Mouse (Mus musculus): ENCODE measurements at regions not wholly inside any gene's neighbourhood (a gene's known extent, or its start where the extent isn't known, plus 50 kb on each side); places are given as distances from the start of the nearest gene placed in this dataset.

DNA sequence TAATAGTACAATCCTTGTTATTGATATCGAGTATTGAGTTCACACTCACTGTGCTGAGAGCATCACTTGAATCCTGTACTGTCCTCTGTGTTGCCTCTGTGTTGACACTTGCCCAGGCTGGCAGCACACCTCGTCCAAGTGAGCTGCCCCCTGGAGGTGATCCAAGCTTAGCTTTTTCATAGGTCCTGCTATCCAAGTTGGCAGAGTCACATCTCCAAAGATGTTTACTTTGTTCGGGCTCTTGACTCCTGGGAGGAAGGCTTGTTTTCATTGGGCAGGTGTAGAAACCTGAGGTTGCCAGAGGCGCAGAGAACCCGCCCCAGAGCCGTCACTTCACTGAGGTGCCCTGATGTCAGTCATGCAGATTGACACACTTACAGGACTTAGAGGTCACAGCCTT, 493.9 kb downstream of the Med13l start:
- Histone ChIP-seq H3K4me3 (replicated peaks) (no peak overlapping the region), H3K9me3 (ENCODE audit: control insufficient read depth, low read length) (no peaks in the 10 kb centered on the region), H3K27me3 (ENCODE audit: control insufficient read depth) (no peaks in the 10 kb centered on the region), H3K36me3 (ENCODE audit: control insufficient read depth) (no peaks in the 10 kb centered on the region), H3K4me1 (ENCODE audit: control insufficient read depth) (no peaks in the 10 kb centered on the region)
- TF ChIP-seq GATA1 (IDR thresholded peaks at IDR 0.05; ENCODE audit: low read length) = no peak
- no peak for TF ChIP-seq TAL1 (IDR thresholded peaks at IDR 0.05; ENCODE audit: low read length)

DNA sequence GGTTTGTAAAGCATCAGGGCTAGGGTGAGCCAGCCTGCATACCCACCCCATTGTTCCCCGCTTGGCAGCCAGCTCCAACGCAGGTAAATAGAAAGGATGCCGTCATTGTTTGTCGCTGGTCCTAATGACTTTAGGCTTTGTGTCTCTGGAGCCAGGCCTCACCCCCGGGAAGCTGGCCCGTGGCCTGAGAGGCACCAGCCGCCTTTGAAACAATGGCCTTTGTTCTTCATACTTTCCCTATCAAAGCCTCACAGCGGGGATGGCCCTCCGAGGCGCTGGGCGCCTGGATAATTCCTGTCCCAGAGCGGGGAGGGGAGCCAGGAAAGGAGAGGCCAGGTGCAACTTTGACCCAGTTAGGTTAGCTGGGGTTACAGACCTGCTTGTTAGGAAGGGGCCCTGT, 495.0 kb downstream of the Med13l start:
- TF ChIP-seq TAL1 (IDR thresholded peaks at IDR 0.05; ENCODE audit: low read length) (no peak), GATA1 (IDR thresholded peaks at IDR 0.05; ENCODE audit: low read length) (no peak)
- no peaks in the 10 kb centered on the region for H3K4me1 ChIP-seq (ENCODE audit: control insufficient read depth)
- no peaks in the 10 kb centered on the region for H3K36me3 ChIP-seq (ENCODE audit: control insufficient read depth)
- H3K9me3 ChIP-seq (ENCODE audit: control insufficient read depth, low read length) = no peaks in the 10 kb centered on the region
- no peak overlapping the region for H3K4me3 ChIP-seq (replicated peaks)
- no peaks in the 10 kb centered on the region for H3K27me3 ChIP-seq (ENCODE audit: control insufficient read depth)

DNA sequence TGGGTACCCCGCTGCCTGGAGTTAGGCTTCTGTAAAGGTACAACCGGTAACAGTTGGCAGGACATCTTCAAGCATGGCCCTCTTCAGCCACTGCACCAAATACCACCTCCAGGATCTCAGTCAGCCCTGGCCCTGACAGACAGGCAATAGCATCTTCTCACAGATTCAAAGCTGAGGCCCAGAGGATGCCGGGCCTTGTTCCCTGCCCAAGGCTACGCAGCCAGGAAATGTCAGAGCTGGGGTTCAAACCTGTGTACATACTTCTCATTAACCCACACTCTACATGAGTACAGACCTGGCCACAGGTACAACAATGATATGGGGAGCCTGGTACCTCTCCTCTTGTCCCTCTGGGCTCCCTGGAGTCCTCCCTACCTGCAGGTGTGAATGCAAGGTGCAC, 497.3 kb downstream of the Med13l start:
- H3K4me1 ChIP-seq (ENCODE audit: control insufficient read depth) = no peaks in the 10 kb centered on the region
- no peak overlapping the region for H3K4me3 ChIP-seq (replicated peaks)
- TF ChIP-seq GATA1 (IDR thresholded peaks at IDR 0.05; ENCODE audit: low read length) (no peak), TAL1 (IDR thresholded peaks at IDR 0.05; ENCODE audit: low read length) (no peak)
- no peaks in the 10 kb centered on the region; the same call in 1 of the 2 replicates for H3K9me3 ChIP-seq (ENCODE audit: control insufficient read depth, low read length)
- H3K36me3 ChIP-seq (ENCODE audit: control insufficient read depth) = no peaks in the 10 kb centered on the region
- H3K27me3 ChIP-seq (ENCODE audit: control insufficient read depth) = no peaks in the 10 kb centered on the region

DNA sequence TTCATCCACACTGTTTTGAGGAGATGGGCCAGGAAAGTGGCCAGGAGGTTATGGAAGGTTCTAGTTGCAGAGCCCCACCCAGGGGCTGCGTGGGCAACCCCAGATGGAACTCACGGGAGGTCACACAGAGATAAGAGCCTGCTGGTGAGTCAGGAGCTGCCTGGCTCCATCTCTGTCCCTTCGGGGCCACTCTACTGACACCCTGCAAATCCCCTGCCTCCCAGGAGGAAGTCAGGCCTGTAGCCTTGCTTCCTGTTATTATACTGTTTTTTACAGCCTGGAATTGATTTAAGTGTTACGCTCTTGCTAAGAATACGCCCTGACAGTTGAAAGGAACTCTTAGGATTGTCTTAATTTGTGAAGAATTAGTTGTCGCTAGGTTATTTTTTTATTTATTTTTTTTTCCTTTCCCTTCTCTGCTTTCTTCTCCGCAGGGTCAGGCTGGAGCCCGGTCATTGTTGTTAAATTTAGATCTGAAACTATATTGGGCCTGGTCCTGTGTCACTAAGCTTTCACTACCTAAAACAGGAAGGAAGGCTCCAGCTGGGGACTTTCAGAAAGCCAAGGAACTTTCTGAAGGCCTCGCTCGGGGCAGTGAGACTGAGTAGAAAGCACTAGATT, 497.9 kb downstream of the Med13l start:
- H3K4me3 ChIP-seq (replicated peaks) = no peak overlapping the region
- H3K9me3 ChIP-seq (ENCODE audit: control insufficient read depth, low read length) = peaks cover 2% of the 10 kb centered on the region; the same call in 1 of the 2 replicates
- no peaks in the 10 kb centered on the region for H3K36me3 ChIP-seq (ENCODE audit: control insufficient read depth)
- no peak for TF ChIP-seq GATA1 (IDR thresholded peaks at IDR 0.05; ENCODE audit: low read length)
- no peak for TF ChIP-seq TAL1 (IDR thresholded peaks at IDR 0.05; ENCODE audit: low read length)
- no peaks in the 10 kb centered on the region for H3K4me1 ChIP-seq (ENCODE audit: control insufficient read depth)
- no peaks in the 10 kb centered on the region for H3K27me3 ChIP-seq (ENCODE audit: control insufficient read depth)

DNA sequence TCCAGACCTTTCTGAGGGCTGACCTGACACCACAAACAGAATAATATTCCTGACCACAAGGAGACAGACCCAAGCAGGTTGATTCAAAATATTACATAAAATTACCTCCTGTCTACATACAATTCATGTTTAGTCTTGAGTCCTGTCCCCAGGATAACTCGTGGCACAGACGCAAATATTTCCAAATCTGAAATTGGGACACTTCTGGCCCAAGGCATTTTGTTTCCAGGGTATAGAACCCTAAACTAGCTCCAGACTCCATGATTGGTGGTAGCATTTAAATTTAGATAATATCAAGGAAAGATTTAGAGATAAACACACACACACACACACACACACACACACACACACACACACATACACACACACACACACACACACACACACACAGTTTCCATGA, 498.7 kb downstream of the Med13l start:
- TF ChIP-seq GATA1 (IDR thresholded peaks at IDR 0.05; ENCODE audit: low read length) (no peak), TAL1 (IDR thresholded peaks at IDR 0.05; ENCODE audit: low read length) (no peak)
- H3K9me3 ChIP-seq (ENCODE audit: control insufficient read depth, low read length) = peaks cover 7% of the 10 kb centered on the region

DNA sequence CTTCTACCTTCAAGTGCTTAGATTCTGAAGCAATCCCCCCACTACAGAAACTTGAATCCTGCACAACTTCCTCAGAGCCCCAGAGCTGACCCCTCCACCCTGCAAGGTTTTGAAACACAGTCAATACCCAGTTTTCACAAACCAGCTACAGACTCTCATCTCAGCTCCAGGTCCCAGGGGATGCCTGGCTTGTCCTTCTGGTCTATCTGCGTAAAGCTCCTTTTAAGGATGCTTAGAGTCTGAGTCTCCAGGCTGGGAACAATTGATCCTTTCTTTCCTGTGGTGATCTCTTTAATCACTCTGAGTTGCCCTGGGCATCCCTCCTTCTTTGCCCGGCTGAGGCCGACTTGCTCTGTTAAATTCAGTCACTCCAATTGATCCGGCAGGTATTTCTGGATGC, 500.4 kb downstream of the Med13l start:
- no peaks in the 10 kb centered on the region for H3K36me3 ChIP-seq (ENCODE audit: control insufficient read depth)
- H3K9me3 ChIP-seq (ENCODE audit: control insufficient read depth, low read length) = peaks cover 16% of the 10 kb centered on the region
- TF ChIP-seq GATA1 (IDR thresholded peaks at IDR 0.05; ENCODE audit: low read length) (no peak), TAL1 (IDR thresholded peaks at IDR 0.05; ENCODE audit: low read length) (no peak)
- H3K4me3 ChIP-seq (replicated peaks) = no peak overlapping the region
- H3K4me1 ChIP-seq (ENCODE audit: control insufficient read depth) = no peaks in the 10 kb centered on the region
- no peaks in the 10 kb centered on the region for H3K27me3 ChIP-seq (ENCODE audit: control insufficient read depth)

More for the DNA sequence above, 498.7 kb downstream of the Med13l start:
- Histone ChIP-seq H3K36me3 (ENCODE audit: control insufficient read depth) (no peaks in the 10 kb centered on the region), H3K4me1 (ENCODE audit: control insufficient read depth) (no peaks in the 10 kb centered on the region), H3K4me3 (replicated peaks) (no peak overlapping the region), H3K27me3 (ENCODE audit: control insufficient read depth) (no peaks in the 10 kb centered on the region)

DNA sequence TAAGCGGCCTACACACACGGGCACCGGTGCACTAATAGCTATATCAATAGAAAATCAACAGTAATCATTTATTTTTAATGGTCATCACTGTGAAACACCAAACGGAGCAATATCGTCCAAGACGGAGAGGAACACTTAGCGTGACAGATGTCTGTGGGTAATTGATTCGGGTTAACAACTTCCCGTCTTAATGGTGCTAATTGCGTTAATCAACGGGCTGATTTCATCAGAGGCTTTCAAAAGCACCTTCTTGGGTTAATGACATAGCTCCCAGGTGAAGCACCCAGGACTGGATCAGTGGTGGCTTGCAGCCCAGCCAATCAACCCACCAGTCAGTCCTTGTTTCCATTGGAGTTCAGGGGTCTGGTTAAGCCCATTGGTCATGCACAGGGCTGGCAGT, 502.0 kb downstream of the Med13l start:
- no peaks in the 10 kb centered on the region for H3K36me3 ChIP-seq (ENCODE audit: control insufficient read depth)
- no peaks in the 10 kb centered on the region for H3K27me3 ChIP-seq (ENCODE audit: control insufficient read depth)
- H3K9me3 ChIP-seq (ENCODE audit: control insufficient read depth, low read length) = peaks cover 19% of the 10 kb centered on the region
- no peak overlapping the region for H3K4me3 ChIP-seq (replicated peaks)
- no peaks in the 10 kb centered on the region for H3K4me1 ChIP-seq (ENCODE audit: control insufficient read depth)
- TF ChIP-seq TAL1 (IDR thresholded peaks at IDR 0.05; ENCODE audit: low read length) (no peak), GATA1 (IDR thresholded peaks at IDR 0.05; ENCODE audit: low read length) (no peak)

DNA sequence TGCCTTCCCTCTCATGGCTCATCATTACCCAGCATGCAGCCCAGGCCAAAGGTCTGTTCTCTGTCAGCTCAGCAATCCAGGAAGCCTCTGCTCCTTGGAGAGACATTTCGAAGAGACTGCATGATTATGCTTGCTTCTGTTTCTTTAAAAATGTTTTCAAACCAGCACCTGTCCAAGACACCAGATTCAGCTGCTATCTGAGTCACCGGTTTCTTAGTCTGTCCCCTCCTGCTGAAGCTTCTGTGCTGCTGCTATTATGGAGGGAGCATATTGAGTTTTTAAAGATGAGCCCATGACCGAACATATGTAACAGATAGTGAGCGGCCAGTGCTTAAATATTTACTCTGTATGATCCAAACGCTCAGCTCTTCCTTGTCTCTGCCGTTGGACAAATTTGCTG, 506.2 kb downstream of the Med13l start:
- no peaks in the 10 kb centered on the region for H3K27me3 ChIP-seq (ENCODE audit: control insufficient read depth)
- H3K9me3 ChIP-seq (ENCODE audit: control insufficient read depth, low read length) = peaks cover 19% of the 10 kb centered on the region
- no peak overlapping the region for H3K4me3 ChIP-seq (replicated peaks)
- H3K4me1 ChIP-seq (ENCODE audit: control insufficient read depth) = no peaks in the 10 kb centered on the region
- TF ChIP-seq TAL1 (IDR thresholded peaks at IDR 0.05; ENCODE audit: low read length) (no peak), GATA1 (IDR thresholded peaks at IDR 0.05; ENCODE audit: low read length) (no peak)
- H3K36me3 ChIP-seq (ENCODE audit: control insufficient read depth) = no peaks in the 10 kb centered on the region

DNA sequence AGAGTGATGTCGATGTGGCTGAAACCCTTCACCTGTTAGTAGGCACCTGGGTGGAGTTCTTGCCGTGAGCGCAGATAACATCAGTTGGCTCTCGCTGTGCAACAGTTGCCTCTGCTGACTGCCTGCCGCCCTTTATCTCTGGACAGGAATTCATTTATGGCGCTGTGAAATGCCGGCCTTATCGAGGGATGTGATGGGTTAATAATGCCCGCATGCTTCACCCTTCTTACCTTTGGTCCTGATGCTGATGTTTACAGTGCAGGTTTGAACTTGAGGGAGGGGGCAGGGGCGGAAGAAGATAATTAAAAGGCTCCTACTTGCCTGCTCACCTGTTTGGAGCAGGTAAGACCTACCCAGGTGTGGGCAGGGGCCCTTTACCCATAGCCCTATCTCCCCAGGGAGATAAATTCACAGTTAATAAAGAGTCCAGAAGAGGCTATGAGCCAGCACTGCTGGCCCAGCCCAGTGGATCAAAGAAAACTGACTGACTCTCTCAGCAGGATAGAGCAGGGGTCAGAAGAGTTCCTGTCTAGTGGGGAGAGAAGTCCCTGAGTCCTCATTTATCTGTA, 509.4 kb downstream of the Med13l start:
- Histone ChIP-seq H3K4me1 (ENCODE audit: control insufficient read depth) (no peaks in the 10 kb centered on the region), H3K9me3 (ENCODE audit: control insufficient read depth, low read length) (peaks cover 12% of the 10 kb centered on the region), H3K4me3 (replicated peaks) (no peak overlapping the region), H3K36me3 (ENCODE audit: control insufficient read depth) (no peaks in the 10 kb centered on the region), H3K27me3 (ENCODE audit: control insufficient read depth) (no peaks in the 10 kb centered on the region)
- TF ChIP-seq GATA1 (IDR thresholded peaks at IDR 0.05; ENCODE audit: low read length) (no peak), TAL1 (IDR thresholded peaks at IDR 0.05; ENCODE audit: low read length) (no peak)

DNA sequence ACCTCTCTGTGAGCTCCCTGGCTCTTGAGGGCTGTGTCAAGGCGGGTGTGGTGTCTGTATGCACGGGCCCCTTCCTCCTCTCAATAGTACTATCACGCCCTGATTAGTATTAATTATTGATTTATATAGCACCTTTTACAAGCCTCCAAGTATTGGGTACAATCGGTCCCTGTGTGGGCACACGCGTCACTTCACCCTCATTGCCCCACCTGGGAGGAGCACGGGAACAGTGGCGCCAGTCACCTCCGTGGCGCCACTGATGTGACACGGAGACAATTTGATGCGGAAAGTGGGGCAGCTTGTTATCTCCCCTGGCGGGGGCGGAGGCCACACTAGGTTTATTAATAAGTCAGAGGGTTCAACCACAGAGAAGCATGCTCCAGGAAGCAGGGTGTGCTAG, 512.2 kb downstream of the Med13l start:
- no peaks in the 10 kb centered on the region for H3K27me3 ChIP-seq (ENCODE audit: control insufficient read depth)
- H3K4me1 ChIP-seq (ENCODE audit: control insufficient read depth) = no peaks in the 10 kb centered on the region
- no peak overlapping the region for H3K4me3 ChIP-seq (replicated peaks)
- no peak for TF ChIP-seq GATA1 (IDR thresholded peaks at IDR 0.05; ENCODE audit: low read length)
- no peak for TF ChIP-seq TAL1 (IDR thresholded peaks at IDR 0.05; ENCODE audit: low read length)
- H3K36me3 ChIP-seq (ENCODE audit: control insufficient read depth) = no peaks in the 10 kb centered on the region
- H3K9me3 ChIP-seq (ENCODE audit: control insufficient read depth, low read length) = peaks cover 16% of the 10 kb centered on the region
